Mouse (Mus musculus) C2C12 (cell line): Measurements from ENCODE around the gene Dkk3.

ENCODE experiments used
- CEBPB ChIP-seq: IDR thresholded peaks from one replicate; pipeline ENCODE4 v1.6.1; 2011; ENCODE audit warnings: low read depth, mild to moderate bottlenecking, control low read depth, moderate library complexity
- CTCF ChIP-seq: IDR thresholded peaks from one replicate; pipeline ENCODE4 v1.5.1; 2011; ENCODE audit not compliant: control insufficient read depth, insufficient read depth, insufficient read length
- FOSL1 ChIP-seq: IDR thresholded peaks from one replicate; pipeline ENCODE4 v1.8.0; 2011; ENCODE audit warnings: mild to moderate bottlenecking, low read length; ENCODE audit not compliant: poor library complexity, insufficient read depth, severe bottlenecking
- MYOG ChIP-seq: IDR thresholded peaks from one replicate; pipeline ENCODE4 v1.6.1; 2011; ENCODE audit not compliant: control insufficient read depth, insufficient read length; ENCODE audit errors: extremely low read depth
- USF1 ChIP-seq: IDR thresholded peaks from one replicate; pipeline ENCODE4 v1.6.1; 2011; ENCODE audit warnings: low read depth, mild to moderate bottlenecking, control low read depth, moderate library complexity

GRCm38 (mm10) chr7:112084222-112084621 is 74.6 kb downstream of the Dkk3 start:
- TF ChIP-seq CTCF, result no peak
- TF ChIP-seq MYOG, result no peak
- TF ChIP-seq FOSL1, result no peak
- no peak for TF ChIP-seq USF1
- no peak for TF ChIP-seq CEBPB
